Mouse (Mus musculus) limb, embryonic 11.5 days (tissue): ENCODE data around the gene Mid1. TPM values are rescaled to one million over a fixed set of nuclear protein-coding genes. Genes with fewer than 3 reads are reported as not detected.
A peak's percentile ranks its signal among the peaks of the same experiment; 100 is the strongest.

Experiments
- ATAC-seq: fragments of 200-750 bp; cut with Nextera tagmentation; 2 replicates; pipeline ENCODE4 v1.8.0; 2017; ENCODE audit warnings: low read depth; ENCODE audit not compliant: insufficient number of reproducible peaks, low FRiP score, low TSS enrichment
- DNase-seq: peaks from one replicate; pipeline ENCODE4 v3.0.0-alpha.2; 2015; ENCODE audit warnings: low spot score
- H3K27ac ChIP-seq: fragments of 300-500 bp; sonication (generic); replicated peaks from 2 replicates; pipeline ENCODE4 v1.5.1; 2014; ENCODE audit warnings: low read depth, mild to moderate bottlenecking, low read length
- H3K27me3 ChIP-seq: fragments of 300-500 bp; sonication (generic); 2 replicates; pipeline ENCODE4 v1.6.1; 2014; ENCODE audit warnings: mild to moderate bottlenecking, low read length, mixed read lengths; ENCODE audit not compliant: control insufficient read depth, insufficient read depth
- H3K36me3 ChIP-seq: fragments of 300-500 bp; sonication (generic); 2 replicates; pipeline ENCODE4 v1.6.1; 2014; ENCODE audit warnings: mild to moderate bottlenecking, low read length, moderate library complexity, mixed read lengths; ENCODE audit not compliant: control insufficient read depth, insufficient read depth
- H3K4me1 ChIP-seq: fragments of 300-500 bp; sonication (generic); 2 replicates; pipeline ENCODE4 v1.6.1; 2014; ENCODE audit warnings: low read length, mixed read lengths; ENCODE audit not compliant: control insufficient read depth, insufficient read depth
- H3K4me2 ChIP-seq: fragments of 300-500 bp; sonication (generic); 2 replicates; pipeline ENCODE4 v1.6.1; 2014; ENCODE audit warnings: low read depth, mild to moderate bottlenecking, moderate library complexity; ENCODE audit not compliant: severe bottlenecking
- H3K4me3 ChIP-seq: fragments of 300-500 bp; sonication (generic); 2 replicates; pipeline ENCODE4 v1.5.1; 2014; ENCODE audit warnings: low read depth, low read length
- H3K9ac ChIP-seq: fragments of 300-500 bp; sonication (generic); 2 replicates; pipeline ENCODE4 v1.6.1; 2014; ENCODE audit warnings: mild to moderate bottlenecking, low read length
- H3K9me3 ChIP-seq: fragments of 300-500 bp; sonication (generic); 2 replicates; pipeline ENCODE4 v1.6.1; 2016; ENCODE audit warnings: low read length; ENCODE audit not compliant: control insufficient read depth
- WGBS: fragments of 180-500 bp; shearing (Covaris S2); extraction: QIAGEN DNeasy Blood & Tissue Kit; methylation state at CpG from one replicate; pipeline ENCODE4 v1.1.7; 2014; 5-methylcytosine and 5-hydroxymethylcytosine counted together
- polyA plus RNA-seq: library from polyadenylated mRNA; unstranded; fragments of >200 nt; fragmentation: Nextera tagmentation; extraction: Ambion mirVana; gene quantifications from 2 replicates; pipeline ENCODE4 v1.2.1, GENCODE M21; 2014

Gene Mid1
- 11.5 and 12.2 TPM in 2 replicates for polyA plus RNA-seq

GRCm38 (mm10) chrX:169685131-169685530 lies at the start of gene Mid1:
TSS of gene Mid1 (plus strand) at chrX:169685199.
- no peak for ATAC-seq

GRCm38 (mm10) chrX:169673056-169673455 lies 11.9 kb upstream of the Mid1 start:
- no peak overlapping the region for H3K27ac ChIP-seq
- no peaks in the 10 kb centered on the region for H3K9me3 ChIP-seq
- no peaks in the 10 kb centered on the region for H3K4me1 ChIP-seq
- no peak overlapping the region for H3K9ac ChIP-seq
- no peak overlapping the region for H3K4me2 ChIP-seq
- peaks cover 2% of the 10 kb centered on the region; the same call in 1 of the 2 replicates for H3K27me3 ChIP-seq
- ATAC-seq (no peak), DNase-seq (no peak)
- H3K4me3 ChIP-seq, result no peak overlapping the region
- H3K36me3 ChIP-seq, result no peaks in the 10 kb centered on the region

More at GRCm38 (mm10) chrX:169685131-169685530, at the start of gene Mid1:
- no peak within 1 kb of the TSS for H3K27ac ChIP-seq
- no peak within 1 kb of the TSS for H3K9ac ChIP-seq
- peak; percentile 29 for DNase-seq
- no peaks in the 10 kb centered on the region for H3K4me1 ChIP-seq
- 0 out of 2 replicates have a peak, but pooled peaks cover 3% of the 10 kb centered on the region for H3K27me3 ChIP-seq
- H3K4me2 ChIP-seq, result peak within 1 kb of the TSS; percentile 25; the same call in 1 of the 2 replicates
- WGBS, result 22% methylated on average over 10 of the region's 10 CpGs
- H3K36me3 ChIP-seq, result no peaks in the 10 kb centered on the region
- H3K4me3 ChIP-seq, result peak within 1 kb of the TSS; percentile 23; the same call in 1 of the 2 replicates
- H3K9me3 ChIP-seq, result no peaks in the 10 kb centered on the region

GRCm38 (mm10) chrX:169676313-169676712 lies 8.7 kb upstream of the Mid1 start:
- ATAC-seq, result no peak
- H3K27me3 ChIP-seq, result no peaks in the 10 kb centered on the region
- WGBS, result 60% methylated on average over 4 of the region's 4 CpGs
- H3K36me3 ChIP-seq, result no peaks in the 10 kb centered on the region
- H3K4me3 ChIP-seq, result no peak overlapping the region
- H3K9ac ChIP-seq, result no peak overlapping the region
- no peak for DNase-seq
- H3K4me1 ChIP-seq, result no peaks in the 10 kb centered on the region
- no peaks in the 10 kb centered on the region for H3K9me3 ChIP-seq
- H3K27ac ChIP-seq, result no peak overlapping the region
- H3K4me2 ChIP-seq, result no peak overlapping the region

- no peaks in the 10 kb centered on the region for H3K4me1 ChIP-seq
- peak overlapping the region; percentile 20; the same call in 1 of the 2 replicates for H3K4me2 ChIP-seq
- no peak for ATAC-seq
- H3K9ac ChIP-seq, result no peak overlapping the region
- H3K27me3 ChIP-seq, result 0 out of 2 replicates have a peak, but pooled peaks cover 3% of the 10 kb centered on the region
- H3K36me3 ChIP-seq, result no peaks in the 10 kb centered on the region
- WGBS, result 43% methylated on average over 8 of the region's 8 CpGs
- no peak overlapping the region for H3K4me3 ChIP-seq
- H3K9me3 ChIP-seq, result no peaks in the 10 kb centered on the region
- H3K27ac ChIP-seq, result no peak overlapping the region
- no peak for DNase-seq
Observed at GRCm38 (mm10) chrX:169685731-169686130, 732 bp downstream of the Mid1 start.

GRCm38 (mm10) chrX:169691217-169691616 lies 6.2 kb downstream of the Mid1 start:
- Histone ChIP-seq H3K4me3 (no peak overlapping the region), H3K4me2 (no peak overlapping the region), H3K4me1 (no peaks in the 10 kb centered on the region), H3K27ac (no peak overlapping the region), H3K27me3 (no peaks in the 10 kb centered on the region), H3K36me3 (no peaks in the 10 kb centered on the region), H3K9me3 (no peaks in the 10 kb centered on the region), H3K9ac (no peak overlapping the region)
- ATAC-seq (no peak), DNase-seq (no peak)
- WGBS, result 50% methylated on average over 2 of the region's 2 CpGs

GRCm38 (mm10) chrX:169691675-169692074 lies 6.7 kb downstream of the Mid1 start:
- Histone ChIP-seq H3K9me3 (no peaks in the 10 kb centered on the region), H3K27me3 (no peaks in the 10 kb centered on the region), H3K9ac (no peak overlapping the region), H3K4me3 (no peak overlapping the region), H3K27ac (no peak overlapping the region), H3K4me2 (no peak overlapping the region), H3K4me1 (no peaks in the 10 kb centered on the region), H3K36me3 (no peaks in the 10 kb centered on the region)
- WGBS, result 56% methylated on average over 2 of the region's 2 CpGs
- no peak for DNase-seq
- ATAC-seq, result no peak

GRCm38 (mm10) chrX:169692225-169692909 lies 7.4 kb downstream of the Mid1 start:
- Histone ChIP-seq H3K4me2 (no peak overlapping the region), H3K27me3 (no peaks in the 10 kb centered on the region), H3K9me3 (no peaks in the 10 kb centered on the region), H3K9ac (no peak overlapping the region), H3K27ac (no peak overlapping the region), H3K4me1 (no peaks in the 10 kb centered on the region), H3K36me3 (no peaks in the 10 kb centered on the region), H3K4me3 (no peak overlapping the region)
- DNase-seq (no peak), ATAC-seq (no peak)
- WGBS, result 73% methylated on average over 6 of the region's 6 CpGs

GRCm38 (mm10) chrX:169704016-169704602 lies 19.1 kb downstream of the Mid1 start:
- no peak for ATAC-seq
- H3K27me3 ChIP-seq, result peaks cover 7% of the 10 kb centered on the region
- 74% methylated on average over 2 of the region's 2 CpGs for WGBS

More at GRCm38 (mm10) chrX:169704016-169704602, 19.1 kb downstream of the Mid1 start:
- H3K4me3 ChIP-seq, result no peak overlapping the region
- H3K36me3 ChIP-seq, result no peaks in the 10 kb centered on the region
- H3K27ac ChIP-seq, result no peak overlapping the region
- no peak for DNase-seq
- no peaks in the 10 kb centered on the region for H3K9me3 ChIP-seq
- H3K9ac ChIP-seq, result no peak overlapping the region
- no peak overlapping the region for H3K4me2 ChIP-seq
- H3K4me1 ChIP-seq, result no peaks in the 10 kb centered on the region
